Mouse (Mus musculus) olfactory bulb, adult 2 months (tissue): ENCODE measurements at regions not wholly inside any gene's neighbourhood (a gene's known extent, or its start where the extent isn't known, plus 50 kb on each side); places are given as distances from the start of the nearest gene placed in this dataset.

Experiments
- CTCF ChIP-seq: fragments of 200-500 bp; IDR thresholded peaks from 2 replicates; pipeline ENCODE4 v1.5.1; 2012; ENCODE audit warnings: low read depth, mild to moderate bottlenecking, low read length, moderate library complexity; ENCODE audit not compliant: insufficient read depth
- POLR2A ChIP-seq: fragments of 200-500 bp; IDR thresholded peaks from 2 replicates; pipeline ENCODE4 v1.6.1; 2012; ENCODE audit warnings: mild to moderate bottlenecking, low read depth, low read length, moderate library complexity; ENCODE audit not compliant: insufficient read depth

- TF ChIP-seq CTCF, result no peak
- TF ChIP-seq POLR2A, result no peak
Measured at GRCm38 (mm10) chr11:109047483-109048110, 96.6 kb downstream of the E030025P04Rik start.
